Mouse (Mus musculus) urinary bladder, adult 2 months (tissue): ENCODE data around the gene C1ql4. TPM values are rescaled to one million over a fixed set of nuclear protein-coding genes. Genes with fewer than 3 reads are reported as not detected.

Experiments
- polyA plus RNA-seq: library from polyadenylated mRNA; depleted of rRNA; stranded (reverse); fragments of >200 nt; gene quantifications from 2 replicates; pipeline ENCODE4 v1.2.3, GENCODE M21; 2012; rRNA removed

C1ql4 gene
- polyA plus RNA-seq, 1 experiment = not detected

Other genes with a start within 250 kb of the C1ql4 start
- gene Kmt2d, start 216.6 kb downstream of the C1ql4 start, polyA plus RNA-seq = 25.7 and 39.0 TPM in 2 replicates
- gene Rhebl1, start 193.3 kb downstream of the C1ql4 start, polyA plus RNA-seq = 10.2 and 12.4 TPM in 2 replicates
- 1.7 and 1.9 TPM in 2 replicates for gene Dhh, start 189.3 kb downstream of the C1ql4 start, polyA plus RNA-seq
- gene Lmbr1l, start 169.6 kb downstream of the C1ql4 start, polyA plus RNA-seq = 32.8 and 43.4 TPM in 2 replicates
- 677 and 758 TPM in 2 replicates for gene Tuba1b, start 153.3 kb downstream of the C1ql4 start, polyA plus RNA-seq
- gene Gm49450, start 134.3 kb downstream of the C1ql4 start, polyA plus RNA-seq = 0.30 and 0.38 TPM in 2 replicates
- gene Tuba1a, start 134.1 kb downstream of the C1ql4 start, polyA plus RNA-seq = 279 and 332 TPM in 2 replicates
- gene Tuba1c, start 57.9 kb downstream of the C1ql4 start, polyA plus RNA-seq = 94.8 and 129 TPM in 2 replicates
- 6.4 and 7.1 TPM in 2 replicates for gene Prph, start 32.6 kb downstream of the C1ql4 start, polyA plus RNA-seq
- 0.78 and 1.5 TPM in 2 replicates for gene Troap, start 13.2 kb downstream of the C1ql4 start, polyA plus RNA-seq
- 0.10 TPM in 1 of 2 replicates, not detected in the other for gene Dnajc22, start 5.4 kb upstream of the C1ql4 start, polyA plus RNA-seq
- 14.2 and 14.3 TPM in 2 replicates for gene Spats2, start 38.1 kb upstream of the C1ql4 start, polyA plus RNA-seq
- 0.30 and 0.32 TPM in 2 replicates for gene Kcnh3, start 137.0 kb upstream of the C1ql4 start, polyA plus RNA-seq
- 43.9 and 48.9 TPM in 2 replicates for gene Mcrs1, start 164.1 kb upstream of the C1ql4 start, polyA plus RNA-seq
- 67.8 and 74.1 TPM in 2 replicates for gene Prpf40b, start 207.3 kb upstream of the C1ql4 start, polyA plus RNA-seq
- 0.04 and 0.07 TPM in 2 replicates for gene Fam186b, start 208.1 kb upstream of the C1ql4 start, polyA plus RNA-seq